In the genomic region with DNA sequence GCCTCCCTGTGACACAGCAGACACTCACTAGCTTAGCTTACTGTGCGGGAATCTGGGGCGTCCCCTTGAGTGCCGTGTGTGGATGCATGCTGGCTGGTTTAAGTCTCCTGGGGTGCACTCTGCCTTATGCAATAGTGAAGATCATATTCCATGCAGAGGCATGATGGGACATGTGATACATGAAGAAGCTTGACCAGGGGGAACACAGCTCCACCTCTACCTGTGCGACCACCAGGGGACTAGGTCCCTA, we compare ENCODE assay signal across 18 mouse cellular contexts. TPM values are rescaled to one million over a fixed set of nuclear protein-coding genes. Genes with fewer than 3 reads are reported as not detected.
A peak's percentile ranks its signal among the peaks of the same experiment; 100 is the strongest.
DNase-seq lines count a peak whose midpoint lies in the region; ATAC-seq lines count a peak whose summit lies in the region.
"Had no signal": no experiment of that assay in that cellular context is flagged by ENCODE, and none has a peak within 500 bp of the region (broad histone marks: within the 10 kb centered on the region; RNA-seq: fewer than 3 reads in every experiment).

No protein-coding gene starts in this region.

- no peak overlapping the region for H3K27ac ChIP-seq in kidney, embryonic 14.5 days (ENCODE audit: low read depth, low read length)
- no peak overlapping the region for H3K27ac ChIP-seq in midbrain, embryonic 15.5 days
- H3K27ac ChIP-seq in midbrain, embryonic 14.5 days (replicated peaks; ENCODE audit: low read depth, low read length) = no peak overlapping the region
- no peak overlapping the region for H3K27ac ChIP-seq in neural tube, embryonic 14.5 days (ENCODE audit: low read depth, low read length)
- H3K27ac ChIP-seq: embryonic facial prominence, embryonic 15.5 days; hindbrain, embryonic 10.5 days; liver, embryonic 12.5 days; lung, embryonic 15.5 days had no signal

- ATAC-seq in kidney, embryonic 14.5 days (ENCODE audit: low FRiP score, low TSS enrichment) = no peak
- no peak for ATAC-seq in midbrain, embryonic 15.5 days (replicated peaks)
- ATAC-seq in midbrain, embryonic 14.5 days (ENCODE audit: low FRiP score, low TSS enrichment) = no peak
- peak; percentile 46; the same call in 1 of the 2 replicates for ATAC-seq in neural tube, embryonic 14.5 days (ENCODE audit: low read depth)
- ATAC-seq: intestine, postnatal 0 days; liver, embryonic 12.5 days had no signal

- peak overlapping the region; percentile 15 for H3K4me2 ChIP-seq in kidney, embryonic 14.5 days (replicated peaks; ENCODE audit: low read depth, low read length)
- H3K4me2 ChIP-seq in midbrain, embryonic 15.5 days = 0 out of 2 replicates have a peak overlapping the region, but pooled peaks have one; percentile 13
- H3K4me2 ChIP-seq in midbrain, embryonic 14.5 days (ENCODE audit: low read length) = no peak overlapping the region
- H3K4me2 ChIP-seq in neural tube, embryonic 14.5 days (ENCODE audit: low read depth, low read length) = 0 out of 2 replicates have a peak overlapping the region, but pooled peaks have one; percentile 15
- H3K4me2 ChIP-seq: embryonic facial prominence, embryonic 15.5 days; liver, embryonic 12.5 days had no signal

- whole genome bisulfite sequencing in kidney, embryonic 14.5 days = 55% methylated on average over 4 of the region's 4 CpGs
- WGBS in midbrain, embryonic 15.5 days = 60% methylated on average over 4 of the region's 4 CpGs
- 67% methylated on average over 4 of the region's 4 CpGs for WGBS in midbrain, embryonic 14.5 days
- 57% methylated on average over 4 of the region's 4 CpGs for WGBS in neural tube, embryonic 14.5 days

- H3K9me3 ChIP-seq in kidney, embryonic 14.5 days (ENCODE audit: control insufficient read depth, low read length) = no peaks in the 10 kb centered on the region
- no peaks in the 10 kb centered on the region for H3K9me3 ChIP-seq in midbrain, embryonic 15.5 days
- no peaks in the 10 kb centered on the region for H3K9me3 ChIP-seq in midbrain, embryonic 14.5 days (ENCODE audit: control insufficient read depth, low read length)
- H3K9me3 ChIP-seq in neural tube, embryonic 14.5 days (ENCODE audit: control insufficient read depth, low read length) = no peaks in the 10 kb centered on the region
- H3K9me3 ChIP-seq: embryonic facial prominence, embryonic 15.5 days; hindbrain, embryonic 10.5 days; liver, embryonic 12.5 days; lung, embryonic 15.5 days; megakaryocyte, embryonic 14.5 days had no signal

- no peaks in the 10 kb centered on the region for H3K36me3 ChIP-seq in kidney, embryonic 14.5 days (ENCODE audit: control insufficient read depth, insufficient read depth, low read length)
- H3K36me3 ChIP-seq in midbrain, embryonic 15.5 days (replicated peaks) = no peaks in the 10 kb centered on the region
- no peaks in the 10 kb centered on the region for H3K36me3 ChIP-seq in midbrain, embryonic 14.5 days (ENCODE audit: control insufficient read depth, insufficient read depth, low read length)
- H3K36me3 ChIP-seq in neural tube, embryonic 14.5 days (ENCODE audit: control insufficient read depth, insufficient read depth, low read length) = no peaks in the 10 kb centered on the region
- H3K36me3 ChIP-seq: embryonic facial prominence, embryonic 15.5 days; hindbrain, embryonic 10.5 days; liver, embryonic 12.5 days; lung, embryonic 15.5 days had no signal

- H3K4me1 ChIP-seq in kidney, embryonic 14.5 days (ENCODE audit: control insufficient read depth, insufficient read depth, low read length) = peaks cover 18% of the 10 kb centered on the region
- H3K4me1 ChIP-seq in midbrain, embryonic 15.5 days = peaks cover 13% of the 10 kb centered on the region; the same call in 1 of the 2 replicates
- no peaks in the 10 kb centered on the region for H3K4me1 ChIP-seq in midbrain, embryonic 14.5 days (ENCODE audit: control insufficient read depth, insufficient read depth, low read length)
- peaks cover 4% of the 10 kb centered on the region; the same call in 1 of the 2 replicates for H3K4me1 ChIP-seq in neural tube, embryonic 14.5 days (ENCODE audit: control insufficient read depth, insufficient read depth, low read length)

- peak; percentile 21 for DNase-seq in gastrocnemius, adult 18-20 months (ENCODE audit: low spot score)
- no peak for DNase-seq in gastrocnemius, postnatal 10 days
- no peak for DNase-seq in kidney, postnatal 4 days
- DNase-seq in midbrain, embryonic 14.5 days = no peak
- DNase-seq in embryo, embryonic 11 days = no peak
- DNase-seq: B cell, adult 2 months; cerebellum, postnatal 36 days; heart, adult 18-20 months; right cerebral cortex, postnatal 4 days had no signal

- no peak overlapping the region for H3K9ac ChIP-seq in kidney, embryonic 14.5 days (ENCODE audit: low read depth, low read length)
- H3K9ac ChIP-seq in midbrain, embryonic 15.5 days = no peak overlapping the region
- no peak overlapping the region for H3K9ac ChIP-seq in midbrain, embryonic 14.5 days (replicated peaks; ENCODE audit: low read length)
- no peak overlapping the region for H3K9ac ChIP-seq in neural tube, embryonic 14.5 days (replicated peaks; ENCODE audit: low read depth, low read length)
- H3K9ac ChIP-seq: embryonic facial prominence, embryonic 15.5 days; liver, embryonic 12.5 days; lung, embryonic 15.5 days had no signal

- no peaks in the 10 kb centered on the region for H3K27me3 ChIP-seq in kidney, embryonic 14.5 days (ENCODE audit: control insufficient read depth, insufficient read depth, low read length)
- no peaks in the 10 kb centered on the region for H3K27me3 ChIP-seq in midbrain, embryonic 15.5 days (replicated peaks)
- H3K27me3 ChIP-seq in midbrain, embryonic 14.5 days (ENCODE audit: control insufficient read depth, insufficient read depth, low read length) = no peaks in the 10 kb centered on the region
- no peaks in the 10 kb centered on the region for H3K27me3 ChIP-seq in neural tube, embryonic 14.5 days (ENCODE audit: control insufficient read depth, insufficient read depth, low read length)
- H3K27me3 ChIP-seq: embryonic facial prominence, embryonic 15.5 days; liver, embryonic 12.5 days; lung, embryonic 15.5 days; megakaryocyte, embryonic 14.5 days had no signal

- H3K4me3 ChIP-seq in kidney, embryonic 14.5 days (ENCODE audit: low read length) = no peak overlapping the region
- no peak overlapping the region for H3K4me3 ChIP-seq in midbrain, embryonic 15.5 days
- no peak overlapping the region for H3K4me3 ChIP-seq in midbrain, embryonic 14.5 days (replicated peaks; ENCODE audit: low read depth, low read length)
- H3K4me3 ChIP-seq in neural tube, embryonic 14.5 days (ENCODE audit: low read depth, low read length) = no peak overlapping the region
- H3K4me3 ChIP-seq: embryonic facial prominence, embryonic 15.5 days; hindbrain, embryonic 10.5 days; liver, embryonic 12.5 days; lung, embryonic 15.5 days; megakaryocyte, embryonic 14.5 days had no signal

RNA-seq across cellular contexts. Expression of a gene that starts 24.2 kb away (rescaled TPM):
- 1 to 10 TPM; 2.2 to 2.5 TPM for total RNA-seq in gastrocnemius, adult 18-20 months (2021)
- 1 to 10 TPM; 6.7 to 7.4 TPM for total RNA-seq in gastrocnemius, postnatal 10 days (2021)
- 10.8 and 14.4 TPM in 2 replicates for polyA plus RNA-seq in kidney, embryonic 14.5 days (2014; fragmentation: Nextera tagmentation; extraction: Ambion mirVana)
- polyA plus RNA-seq in midbrain, embryonic 15.5 days (2015; fragmentation: Nextera tagmentation; extraction: Ambion mirVana) = 3.9 and 4.0 TPM in 2 replicates
- 4.1 and 5.2 TPM in 2 replicates for polyA plus RNA-seq in midbrain, embryonic 14.5 days (2014; fragmentation: Nextera tagmentation; extraction: Ambion mirVana)
- 3.9 and 6.6 TPM in 2 replicates for polyA plus RNA-seq in neural tube, embryonic 14.5 days (2014; fragmentation: Nextera tagmentation; extraction: Ambion mirVana)

RNA-seq across cellular contexts. Expression of a gene that starts 24.6 kb away (rescaled TPM):
- 10 to 100 TPM; 83.4 to 85.4 TPM for total RNA-seq in gastrocnemius, adult 18-20 months (2021)
- total RNA-seq in gastrocnemius, postnatal 10 days (2021) = 100 to 1,000 TPM; 103 to 116 TPM
- 146 and 173 TPM in 2 replicates for polyA plus RNA-seq in kidney, embryonic 14.5 days (2014; fragmentation: Nextera tagmentation; extraction: Ambion mirVana)
- polyA plus RNA-seq in midbrain, embryonic 15.5 days (2015; fragmentation: Nextera tagmentation; extraction: Ambion mirVana) = 95.6 and 96.5 TPM in 2 replicates
- 102 and 107 TPM in 2 replicates for polyA plus RNA-seq in midbrain, embryonic 14.5 days (2014; fragmentation: Nextera tagmentation; extraction: Ambion mirVana)
- polyA plus RNA-seq in neural tube, embryonic 14.5 days (2014; fragmentation: Nextera tagmentation; extraction: Ambion mirVana) = 101 and 108 TPM in 2 replicates
